Mouse (Mus musculus): ENCODE results near the gene Grsf1. TPM values are rescaled to one million over a fixed set of nuclear protein-coding genes. Genes with fewer than 3 reads are reported as not detected.

Grsf1 gene
- polyA plus RNA-seq, 1 experiment from 2014 or later = 32.8 TPM

DNA sequence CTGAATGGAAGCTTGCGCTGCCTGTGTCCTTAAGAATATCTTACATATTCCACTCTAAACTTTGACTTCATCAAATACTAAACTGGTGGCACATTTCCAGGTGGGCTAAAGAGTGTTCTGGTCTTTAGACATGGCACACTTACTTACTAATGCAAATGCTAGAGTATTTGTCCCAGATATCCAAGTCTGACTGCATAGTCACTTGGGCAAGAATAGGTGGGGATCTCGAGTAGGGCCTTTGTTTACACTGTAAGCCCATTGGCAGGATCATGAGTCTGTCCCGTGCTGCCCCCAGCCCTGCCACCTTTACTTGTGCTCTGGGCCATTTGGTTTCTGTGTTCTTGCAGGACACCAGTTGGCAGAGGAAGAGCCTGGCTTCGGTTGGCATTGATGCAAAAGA is 59.0 kb downstream of the Grsf1 start:
- Histone ChIP-seq H3K9me3 (ENCODE audit: control insufficient read depth, low read length) (no peaks in the 10 kb centered on the region), H3K4me2 (replicated peaks; ENCODE audit: low read depth) (no peak overlapping the region), H3K9ac (ENCODE audit: low read length) (no peak overlapping the region), H3K4me3 (ENCODE audit: low read depth, low read length) (no peak overlapping the region), H3K27ac (replicated peaks) (no peak overlapping the region), H3K4me1 (replicated peaks; ENCODE audit: control insufficient read depth, insufficient read depth) (no peaks in the 10 kb centered on the region), H3K27me3 (ENCODE audit: control insufficient read depth, insufficient read depth, low read length) (no peaks in the 10 kb centered on the region), H3K36me3 (ENCODE audit: control insufficient read depth, insufficient read depth, low read length) (peaks cover 7% of the 10 kb centered on the region; the same call in 1 of the 2 replicates)
- TF ChIP-seq EP300 (optimal IDR thresholded peaks at IDR 0.05) = no peak
- TF ChIP-seq CTCF (IDR thresholded peaks at IDR 0.05; ENCODE audit: low read depth) = no peak
- DNase-seq (ENCODE audit: low spot score) (no peak), ATAC-seq (ENCODE audit: low FRiP score, low TSS enrichment) (no peak)
- 74% methylated on average over 4 of the region's 4 CpGs for WGBS

DNA sequence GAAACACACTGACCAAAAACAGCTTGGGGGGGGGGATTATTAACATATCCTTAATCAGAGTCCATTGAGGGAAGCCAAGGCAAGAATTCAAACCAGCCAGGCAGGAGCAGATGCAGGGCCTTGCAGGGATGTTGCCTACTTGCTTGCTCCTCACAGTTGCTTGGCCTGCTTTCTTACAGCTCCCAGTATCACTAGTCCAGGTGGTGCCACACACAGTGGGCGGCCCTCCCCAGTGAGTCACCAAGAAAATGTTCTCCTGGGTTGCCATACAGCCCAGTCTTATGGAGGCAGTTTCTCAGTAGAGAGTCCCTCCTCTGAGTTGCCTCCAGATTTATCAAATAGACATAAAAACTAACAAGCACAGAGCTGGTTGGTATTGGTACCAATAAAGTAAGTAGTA is 61.8 kb downstream of the Grsf1 start:
- Histone ChIP-seq H3K36me3 (ENCODE audit: control insufficient read depth, insufficient read depth, low read length) (0 out of 2 replicates have a peak, but pooled peaks cover 2% of the 10 kb centered on the region), H3K4me3 (ENCODE audit: low read depth, low read length) (no peak overlapping the region), H3K9me3 (ENCODE audit: control insufficient read depth, low read length) (no peaks in the 10 kb centered on the region), H3K27me3 (ENCODE audit: control insufficient read depth, insufficient read depth, low read length) (no peaks in the 10 kb centered on the region), H3K27ac (replicated peaks) (no peak overlapping the region), H3K4me1 (replicated peaks; ENCODE audit: control insufficient read depth, insufficient read depth) (no peaks in the 10 kb centered on the region), H3K9ac (ENCODE audit: low read length) (no peak overlapping the region), H3K4me2 (replicated peaks; ENCODE audit: low read depth) (no peak overlapping the region)
- DNase-seq (ENCODE audit: low spot score) = no peak
- 100% methylated on average over 1 of the region's 1 CpGs for WGBS
- ATAC-seq (ENCODE audit: low FRiP score, low TSS enrichment) = no peak
- TF ChIP-seq EP300 (optimal IDR thresholded peaks at IDR 0.05) (no peak), CTCF (IDR thresholded peaks at IDR 0.05; ENCODE audit: low read depth) (no peak)

Other genes starting within 250 kb of the Grsf1 start
- not detected in 2 replicates for gene Ambn, start 220.2 kb downstream of the Grsf1 start, polyA plus RNA-seq (2015; fragmentation: Nextera tagmentation; extraction: Ambion mirVana)
- 0.02 TPM in 1 of 2 replicates, not detected in the other for gene Enam, start 188.2 kb downstream of the Grsf1 start, polyA plus RNA-seq (2015; fragmentation: Nextera tagmentation; extraction: Ambion mirVana)
- gene Jchain, start 148.3 kb downstream of the Grsf1 start, polyA plus RNA-seq (2015; fragmentation: Nextera tagmentation; extraction: Ambion mirVana) = 0.08 TPM in 1 of 2 replicates, not detected in the other
- gene Utp3, start 121.7 kb downstream of the Grsf1 start, polyA plus RNA-seq (2015; fragmentation: Nextera tagmentation; extraction: Ambion mirVana) = 34.5 and 34.9 TPM in 2 replicates
- 9.8 and 10.3 TPM in 2 replicates for gene Rufy3, start 111.1 kb downstream of the Grsf1 start, polyA plus RNA-seq (2015; fragmentation: Nextera tagmentation; extraction: Ambion mirVana)
- 7.9 and 10.1 TPM in 2 replicates for gene Mob1b, start 44.7 kb upstream of the Grsf1 start, polyA plus RNA-seq (2015; fragmentation: Nextera tagmentation; extraction: Ambion mirVana)
- 11.0 and 12.4 TPM in 2 replicates for gene Dck, start 88.8 kb upstream of the Grsf1 start, polyA plus RNA-seq (2015; fragmentation: Nextera tagmentation; extraction: Ambion mirVana)
- 6.2 and 6.3 TPM in 2 replicates for gene Slc4a4, start 210.6 kb upstream of the Grsf1 start, polyA plus RNA-seq (2015; fragmentation: Nextera tagmentation; extraction: Ambion mirVana)

Measured in stomach, postnatal 0 days (tissue).